Mouse (Mus musculus): Measurements from ENCODE around the gene Thoc6. TPM values are rescaled to one million over a fixed set of nuclear protein-coding genes. Genes with fewer than 3 reads are reported as not detected.

Thoc6 gene
- polyA plus RNA-seq (2015; fragmentation: Nextera tagmentation; extraction: Ambion mirVana), result 40.5 and 43.5 TPM in 2 replicates

GRCm38 (mm10) chr17:23673424-23674073 lies at the start of gene Thoc6, which contains the start of gene Hcfc1r1:
Thoc6 (minus strand) TSS chr17:23673882.
Hcfc1r1 (plus strand) TSS chr17:23673596.
- ATAC-seq (ENCODE audit: low FRiP score, low read depth), result peak; percentile 94

GRCm38 (mm10) chr17:23722376-23723125 lies 48.9 kb upstream of the Thoc6 start, which contains the start of gene 1520401A03Rik:
1520401A03Rik (minus strand) TSS chr17:23722783.
- no peak for ATAC-seq (ENCODE audit: low FRiP score, low read depth)
- no peaks in the 10 kb centered on the region for H3K27me3 ChIP-seq
- H3K4me3 ChIP-seq, result no peak within 1 kb of the TSS
- H3K36me3 ChIP-seq, result no peaks in the 10 kb centered on the region
- H3K9me3 ChIP-seq, result no peaks in the 10 kb centered on the region
- WGBS, result 75% methylated on average over 7 of the region's 7 CpGs
- H3K27ac ChIP-seq (replicated peaks), result no peak within 1 kb of the TSS
- H3K4me2 ChIP-seq, result no peak within 1 kb of the TSS
- H3K9ac ChIP-seq, result no peak within 1 kb of the TSS
- peaks cover 13% of the 10 kb centered on the region for H3K4me1 ChIP-seq (replicated peaks)

More at GRCm38 (mm10) chr17:23673424-23674073, at the start of gene Thoc6, which contains the start of gene Hcfc1r1:
- peak within 1 kb of the TSS; percentile 67 for H3K9ac ChIP-seq
- peak within 1 kb of the TSS; percentile 92 for H3K27ac ChIP-seq (replicated peaks)
- H3K4me1 ChIP-seq (replicated peaks), result peaks cover 52% of the 10 kb centered on the region
- peak within 1 kb of the TSS; percentile 71 for H3K4me2 ChIP-seq
- H3K27me3 ChIP-seq, result peaks cover 29% of the 10 kb centered on the region
- no peaks in the 10 kb centered on the region for H3K9me3 ChIP-seq
- H3K36me3 ChIP-seq, result 0 out of 2 replicates have a peak, but pooled peaks cover 7% of the 10 kb centered on the region
- under 1% methylated on average over 45 of the region's 45 CpGs for WGBS
- peak within 1 kb of the TSS; percentile 67 for H3K4me3 ChIP-seq

GRCm38 (mm10) chr17:23721886-23722285 lies 48.2 kb upstream of the Thoc6 start:
- Histone ChIP-seq H3K4me3 (no peak overlapping the region), H3K36me3 (no peaks in the 10 kb centered on the region), H3K27ac (replicated peaks) (no peak overlapping the region), H3K27me3 (no peaks in the 10 kb centered on the region), H3K4me1 (replicated peaks) (peaks cover 7% of the 10 kb centered on the region), H3K9ac (no peak overlapping the region), H3K9me3 (no peaks in the 10 kb centered on the region), H3K4me2 (no peak overlapping the region)
- WGBS, result 82% methylated on average over 2 of the region's 2 CpGs
- ATAC-seq (ENCODE audit: low FRiP score, low read depth), result no peak

GRCm38 (mm10) chr17:23719455-23719854 lies 45.8 kb upstream of the Thoc6 start:
- Histone ChIP-seq H3K27ac (replicated peaks) (no peak overlapping the region), H3K4me2 (no peak overlapping the region), H3K4me1 (replicated peaks) (no peaks in the 10 kb centered on the region), H3K36me3 (no peaks in the 10 kb centered on the region), H3K27me3 (no peaks in the 10 kb centered on the region), H3K9ac (no peak overlapping the region), H3K9me3 (no peaks in the 10 kb centered on the region), H3K4me3 (no peak overlapping the region)
- WGBS, result 25% methylated on average over 1 of the region's 1 CpGs
- 0 out of 2 replicates have a peak, but pooled peaks have one; percentile 5 for ATAC-seq (ENCODE audit: low FRiP score, low read depth)

- ATAC-seq (ENCODE audit: low FRiP score, low read depth), result no peak
- 65% methylated on average over 2 of the region's 2 CpGs for WGBS
- Histone ChIP-seq H3K27ac (replicated peaks) (no peak overlapping the region), H3K9me3 (no peaks in the 10 kb centered on the region), H3K9ac (no peak overlapping the region), H3K4me1 (replicated peaks) (no peaks in the 10 kb centered on the region), H3K36me3 (no peaks in the 10 kb centered on the region), H3K4me3 (no peak overlapping the region), H3K27me3 (no peaks in the 10 kb centered on the region), H3K4me2 (no peak overlapping the region)
Observed at GRCm38 (mm10) chr17:23717003-23717402, 43.3 kb upstream of the Thoc6 start.

GRCm38 (mm10) chr17:23706212-23706611 lies 32.5 kb upstream of the Thoc6 start:
- Histone ChIP-seq H3K27ac (replicated peaks) (no peak overlapping the region), H3K4me3 (no peak overlapping the region), H3K27me3 (peaks cover 15% of the 10 kb centered on the region), H3K9me3 (no peaks in the 10 kb centered on the region), H3K36me3 (no peaks in the 10 kb centered on the region), H3K4me1 (replicated peaks) (0 out of 2 replicates have a peak, but pooled peaks cover 3% of the 10 kb centered on the region), H3K4me2 (no peak overlapping the region), H3K9ac (no peak overlapping the region)
- 0% methylated on average over 3 of the region's 3 CpGs for whole genome bisulfite sequencing
- 0 out of 2 replicates have a peak, but pooled peaks have one; percentile 37 for ATAC-seq (ENCODE audit: low FRiP score, low read depth)

GRCm38 (mm10) chr17:23705525-23706104 lies 31.9 kb upstream of the Thoc6 start:
- no peak overlapping the region for H3K27ac ChIP-seq (replicated peaks)
- H3K9ac ChIP-seq, result no peak overlapping the region
- H3K9me3 ChIP-seq, result no peaks in the 10 kb centered on the region
- WGBS, result 76% methylated on average over 7 of the region's 7 CpGs
- no peak overlapping the region for H3K4me2 ChIP-seq
- peak; percentile 23; the same call in 1 of the 2 replicates for ATAC-seq (ENCODE audit: low FRiP score, low read depth)
- H3K4me3 ChIP-seq, result no peak overlapping the region
- H3K4me1 ChIP-seq (replicated peaks), result 0 out of 2 replicates have a peak, but pooled peaks cover 3% of the 10 kb centered on the region
- H3K27me3 ChIP-seq, result peaks cover 20% of the 10 kb centered on the region
- H3K36me3 ChIP-seq, result no peaks in the 10 kb centered on the region

GRCm38 (mm10) chr17:23704741-23705140 lies 31.1 kb upstream of the Thoc6 start:
- WGBS, result 45% methylated on average over 7 of the region's 7 CpGs

GRCm38 (mm10) chr17:23703301-23703700 lies 29.6 kb upstream of the Thoc6 start:
- 87% methylated on average over 9 of the region's 9 CpGs for WGBS
- H3K4me2 ChIP-seq, result no peak overlapping the region
- no peaks in the 10 kb centered on the region for H3K9me3 ChIP-seq
- H3K27me3 ChIP-seq, result peaks cover 28% of the 10 kb centered on the region
- H3K4me1 ChIP-seq (replicated peaks), result peaks cover 15% of the 10 kb centered on the region
- no peak overlapping the region for H3K9ac ChIP-seq
- no peak overlapping the region for H3K4me3 ChIP-seq
- no peak overlapping the region for H3K27ac ChIP-seq (replicated peaks)
- no peak for ATAC-seq (ENCODE audit: low FRiP score, low read depth)
- H3K36me3 ChIP-seq, result no peaks in the 10 kb centered on the region

More at GRCm38 (mm10) chr17:23704741-23705140, 31.1 kb upstream of the Thoc6 start:
- Histone ChIP-seq H3K27ac (replicated peaks) (no peak overlapping the region), H3K9me3 (no peaks in the 10 kb centered on the region), H3K4me2 (no peak overlapping the region), H3K4me3 (no peak overlapping the region), H3K36me3 (no peaks in the 10 kb centered on the region), H3K27me3 (peaks cover 20% of the 10 kb centered on the region), H3K4me1 (replicated peaks) (peaks cover 7% of the 10 kb centered on the region), H3K9ac (no peak overlapping the region)
- no peak for ATAC-seq (ENCODE audit: low FRiP score, low read depth)

- Histone ChIP-seq H3K27me3 (peaks cover 38% of the 10 kb centered on the region), H3K27ac (replicated peaks) (peak overlapping the region; percentile 64; the same call in 1 of the 2 replicates), H3K9me3 (no peaks in the 10 kb centered on the region), H3K4me1 (replicated peaks) (peaks cover 14% of the 10 kb centered on the region), H3K9ac (peak overlapping the region; percentile 52), H3K36me3 (no peaks in the 10 kb centered on the region), H3K4me2 (peak overlapping the region; percentile 95), H3K4me3 (peak overlapping the region; percentile 84)
- ATAC-seq (ENCODE audit: low FRiP score, low read depth), result peak; percentile 97
- under 1% methylated on average over 23 of the region's 28 CpGs for WGBS
Observed at GRCm38 (mm10) chr17:23700079-23700478, 26.4 kb upstream of the Thoc6 start.

GRCm38 (mm10) chr17:23699131-23700077 lies 25.7 kb upstream of the Thoc6 start:
- under 1% methylated on average over 69 of the region's 101 CpGs for WGBS
- Histone ChIP-seq H3K9ac (peak overlapping the region; percentile 52), H3K4me2 (peak overlapping the region; percentile 95), H3K4me1 (replicated peaks) (peaks cover 12% of the 10 kb centered on the region), H3K9me3 (no peaks in the 10 kb centered on the region), H3K27ac (replicated peaks) (peak overlapping the region; percentile 64; the same call in 1 of the 2 replicates), H3K27me3 (peaks cover 41% of the 10 kb centered on the region), H3K36me3 (no peaks in the 10 kb centered on the region), H3K4me3 (peak overlapping the region; percentile 84)
- ATAC-seq (ENCODE audit: low FRiP score, low read depth), result peak; percentile 77

Data from hindbrain, embryonic 15.5 days (tissue).